Mouse (Mus musculus) G1E (cell line): ENCODE measurements around the gene Nlrp10. TPM values are rescaled to one million over a fixed set of nuclear protein-coding genes. Genes with fewer than 3 reads are reported as not detected.

Source experiments
- ATAC-seq: 2 replicates; pipeline ENCODE4 v1.8.0; 2016; ENCODE audit warnings: mild to moderate bottlenecking; ENCODE audit not compliant: insufficient number of reproducible peaks, poor library complexity, low FRiP score, severe bottlenecking; ENCODE audit errors: extremely low read depth
- DNase-seq: peaks from one replicate; pipeline ENCODE4 v3.0.0; 2012; ENCODE audit warnings: low spot score
- H3K27me3 ChIP-seq: 2 replicates; pipeline ENCODE4 v1.6.1; 2012; ENCODE audit warnings: mild to moderate bottlenecking, low read length, inconsistent platforms; ENCODE audit not compliant: insufficient read depth
- H3K36me3 ChIP-seq: replicated peaks from 2 replicates; pipeline ENCODE3; 2012; ENCODE audit warnings: mild to moderate bottlenecking, inconsistent platforms
- H3K4me1 ChIP-seq: 2 replicates; pipeline ENCODE4 v1.6.1; 2012; ENCODE audit warnings: low read depth, low read length, inconsistent platforms, mixed read lengths; ENCODE audit not compliant: insufficient read depth
- H3K4me3 ChIP-seq: 2 replicates; pipeline ENCODE4 v1.5.1; 2012; ENCODE audit warnings: low read depth, mild to moderate bottlenecking, inconsistent platforms, low read length, moderate library complexity, mixed read lengths
- H3K9me3 ChIP-seq: replicated peaks from 2 replicates; pipeline ENCODE4 v1.6.1; 2012; ENCODE audit warnings: inconsistent platforms
- CTCF ChIP-seq: IDR thresholded peaks from 2 replicates; pipeline ENCODE4 v1.5.1; 2012; ENCODE audit warnings: low read depth, low read length, inconsistent platforms, mixed read lengths
- GATA1 ChIP-seq: IDR thresholded peaks from 2 replicates; pipeline ENCODE4 v1.6.1; 2012; ENCODE audit warnings: borderline replicate concordance, low read length, inconsistent platforms, mixed read lengths
- GATA2 ChIP-seq: IDR thresholded peaks from 2 replicates; pipeline ENCODE4 v1.6.1; 2012; ENCODE audit warnings: low read depth, low read length, inconsistent platforms, borderline replicate concordance
- POLR2AphosphoS5 ChIP-seq: IDR thresholded peaks from 2 replicates; pipeline ENCODE4 v1.6.1; 2012; ENCODE audit warnings: low read depth, low read length, inconsistent platforms; ENCODE audit not compliant: insufficient replicate concordance
- TAL1 ChIP-seq: conservative IDR thresholded peaks from 2 replicates; pipeline ENCODE4 v1.6.1; 2012; ENCODE audit warnings: low read depth, low read length, inconsistent platforms, mixed read lengths
- polyA plus RNA-seq: library from polyadenylated mRNA; stranded (reverse); fragments of >175 nt; gene quantifications from 2 replicates; pipeline ENCODE4 v1.2.3, GENCODE M21; 2012
- total RNA-seq, 2 experiments: library from RNA; stranded (forward) in 1 of 2; stranded (reverse) in 1 of 2; fragments of 200-1000 nt in 1 of 2; fragments of >200 nt in 1 of 2; fragmentation: Nextera tagmentation in 1 of 2; gene quantifications; 2 replicates each; pipeline ENCODE4 v1.2.3; 2014 to 2017

Gene Nlrp10
- total and polyA plus RNA-seq, 3 experiments: 0.52 to 8.2 (median 5.3) TPM

DNA sequence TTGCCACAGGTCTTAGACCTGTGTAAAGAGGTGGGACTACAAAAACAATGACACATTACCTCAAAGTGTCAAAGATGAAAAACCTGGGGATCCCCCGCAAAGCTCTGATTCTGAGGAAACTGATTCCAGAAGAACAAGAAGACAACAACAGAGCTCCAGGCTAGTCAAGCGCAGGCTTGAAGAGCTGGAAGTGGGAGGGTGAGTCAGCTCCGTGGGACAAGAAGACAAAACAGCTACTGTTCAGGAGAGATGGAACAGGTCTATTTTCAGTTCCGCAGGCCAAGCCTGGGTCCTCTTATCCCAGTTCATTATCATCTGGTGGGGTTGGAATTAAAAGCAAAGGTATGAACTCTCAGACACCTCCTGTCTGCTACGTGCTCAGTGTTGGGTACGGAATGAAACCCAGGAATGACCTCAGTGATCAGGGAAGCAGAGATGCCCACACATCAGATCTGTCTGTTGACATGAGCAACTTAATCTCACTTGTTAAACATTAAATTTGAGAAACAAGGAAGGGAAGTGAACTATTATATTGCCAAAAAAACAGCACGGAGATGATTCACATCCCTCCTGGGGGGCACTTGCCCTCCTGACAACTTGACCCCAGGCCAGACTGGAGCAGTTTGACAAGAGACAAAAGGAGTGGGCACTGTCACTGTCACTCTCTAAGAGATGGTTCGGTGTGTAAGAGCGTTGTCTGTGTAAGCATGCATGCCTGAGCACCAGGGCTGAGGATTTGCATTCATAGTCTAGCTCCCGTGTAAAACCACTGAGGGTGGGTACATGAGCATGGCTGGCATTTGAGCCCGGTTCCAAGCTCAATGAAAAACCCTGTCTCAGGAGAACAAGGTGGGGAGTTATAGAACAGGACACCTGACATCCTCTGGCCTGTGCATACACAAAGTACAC lies 1.4 kb downstream of the Nlrp10 start:
- 0 out of 2 replicates have a peak, but pooled peaks cover 9% of the 10 kb centered on the region for H3K27me3 ChIP-seq
- DNase-seq (no peak), ATAC-seq (no peak)
- peaks cover 34% of the 10 kb centered on the region for H3K4me1 ChIP-seq
- no peaks in the 10 kb centered on the region for H3K9me3 ChIP-seq
- peaks cover 11% of the 10 kb centered on the region for H3K36me3 ChIP-seq
- TF ChIP-seq CTCF (no peak), GATA2 (no peak), GATA1 (no peak), TAL1 (no peak), POLR2AphosphoS5 (no peak)
- H3K4me3 ChIP-seq: no peak overlapping the region

- DNase-seq: no peak
- no peak for ATAC-seq
- H3K4me1 ChIP-seq: peaks cover 34% of the 10 kb centered on the region
- no peak for TF ChIP-seq POLR2AphosphoS5
- TF ChIP-seq TAL1: no peak
- TF ChIP-seq GATA2: no peak
- no peak for TF ChIP-seq GATA1
- TF ChIP-seq CTCF: no peak
- peaks cover 11% of the 10 kb centered on the region for H3K36me3 ChIP-seq
- H3K27me3 ChIP-seq: peaks cover 11% of the 10 kb centered on the region; the same call in 1 of the 2 replicates
- H3K4me3 ChIP-seq: no peak overlapping the region
- no peaks in the 10 kb centered on the region for H3K9me3 ChIP-seq
These were observed 2.9 kb downstream of the Nlrp10 start for GRCm38 (mm10) chr7:108927043-108927442.

- no peaks in the 10 kb centered on the region for H3K27me3 ChIP-seq
- H3K4me1 ChIP-seq: no peaks in the 10 kb centered on the region
- ATAC-seq: no peak
- TF ChIP-seq CTCF: no peak
- no peak for TF ChIP-seq TAL1
- no peak for TF ChIP-seq GATA2
- TF ChIP-seq GATA1: no peak
- TF ChIP-seq POLR2AphosphoS5: no peak
- H3K36me3 ChIP-seq: no peaks in the 10 kb centered on the region
- no peaks in the 10 kb centered on the region for H3K9me3 ChIP-seq
- H3K4me3 ChIP-seq: no peak overlapping the region
- DNase-seq: no peak
These were observed 26.0 kb downstream of the Nlrp10 start for GRCm38 (mm10) chr7:108903969-108904368.

GRCm38 (mm10) chr7:108894320-108894719 lies 35.7 kb downstream of the Nlrp10 start, which contains the start of gene Olfr519:
TSS of gene Olfr519 (minus strand) at chr7:108894420.
- no peaks in the 10 kb centered on the region for H3K9me3 ChIP-seq
- H3K27me3 ChIP-seq: no peaks in the 10 kb centered on the region
- no peaks in the 10 kb centered on the region for H3K4me1 ChIP-seq
- no peak for ATAC-seq
- TF ChIP-seq TAL1: no peak
- H3K4me3 ChIP-seq: no peak within 1 kb of the TSS
- no peaks in the 10 kb centered on the region for H3K36me3 ChIP-seq
- DNase-seq: no peak

- ATAC-seq: no peak
- no peak for TF ChIP-seq CTCF
- no peak for TF ChIP-seq GATA1
- no peak for TF ChIP-seq POLR2AphosphoS5
- no peak for TF ChIP-seq GATA2
- TF ChIP-seq TAL1: no peak
- no peak within 1 kb of the TSS for H3K4me3 ChIP-seq
- no peaks in the 10 kb centered on the region for H3K36me3 ChIP-seq
- 0 out of 2 replicates have a peak, but pooled peaks cover 3% of the 10 kb centered on the region for H3K27me3 ChIP-seq
- no peaks in the 10 kb centered on the region for H3K9me3 ChIP-seq
- no peak for DNase-seq
- H3K4me1 ChIP-seq: no peaks in the 10 kb centered on the region
These were observed 45.1 kb downstream of the Nlrp10 start, which contains the start of gene Olfr518 for GRCm38 (mm10) chr7:108884906-108885305. TSS of gene Olfr518 (minus strand) at chr7:108885006.

- DNase-seq (no peak), ATAC-seq (no peak)
- TF ChIP-seq TAL1: no peak
- no peak for TF ChIP-seq CTCF
- no peak for TF ChIP-seq GATA2
- no peak for TF ChIP-seq GATA1
- no peak for TF ChIP-seq POLR2AphosphoS5
- H3K27me3 ChIP-seq: no peaks in the 10 kb centered on the region
- no peaks in the 10 kb centered on the region for H3K4me1 ChIP-seq
- H3K36me3 ChIP-seq: no peaks in the 10 kb centered on the region
- no peaks in the 10 kb centered on the region for H3K9me3 ChIP-seq
- H3K4me3 ChIP-seq: no peak within 1 kb of the TSS
These were observed 57.7 kb downstream of the Nlrp10 start, which contains the start of gene Olfr517 for GRCm38 (mm10) chr7:108872279-108872678. TSS of gene Olfr517 (minus strand) at chr7:108872379.

Other genes starting within 250 kb of the Nlrp10 start
- not detected in 2 replicates for gene Olfr512, start 216.9 kb downstream of the Nlrp10 start, total RNA-seq (2014; fragmentation: Nextera tagmentation)
- 0.33 TPM in 1 of 2 replicates, not detected in the other for gene Olfr512, start 216.9 kb downstream of the Nlrp10 start, total RNA-seq (2017)
- not detected in 2 replicates for gene Olfr512, start 216.9 kb downstream of the Nlrp10 start, polyA plus RNA-seq
- not detected in 2 replicates for gene Olfr513, start 179.2 kb downstream of the Nlrp10 start, total RNA-seq (2014; fragmentation: Nextera tagmentation)
- gene Olfr513, start 179.2 kb downstream of the Nlrp10 start, total RNA-seq (2017): not detected in 2 replicates
- gene Olfr513, start 179.2 kb downstream of the Nlrp10 start, polyA plus RNA-seq: not detected in 2 replicates
- not detected in 2 replicates for gene Olfr514, start 104.2 kb downstream of the Nlrp10 start, total RNA-seq (2014; fragmentation: Nextera tagmentation)
- not detected in 2 replicates for gene Olfr514, start 104.2 kb downstream of the Nlrp10 start, total RNA-seq (2017)
- not detected in 2 replicates for gene Olfr514, start 104.2 kb downstream of the Nlrp10 start, polyA plus RNA-seq
- not detected in 2 replicates for gene Olfr516, start 79.6 kb downstream of the Nlrp10 start, total RNA-seq (2014; fragmentation: Nextera tagmentation)
- gene Olfr516, start 79.6 kb downstream of the Nlrp10 start, total RNA-seq (2017): 0.05 and 0.12 TPM in 2 replicates
- gene Olfr516, start 79.6 kb downstream of the Nlrp10 start, polyA plus RNA-seq: not detected in 2 replicates
- not detected in 2 replicates for gene Olfr517, start 57.8 kb downstream of the Nlrp10 start, total RNA-seq (2014; fragmentation: Nextera tagmentation)
- 0.05 TPM in 1 of 2 replicates, not detected in the other for gene Olfr517, start 57.8 kb downstream of the Nlrp10 start, total RNA-seq (2017)
- not detected in 2 replicates for gene Olfr517, start 57.8 kb downstream of the Nlrp10 start, polyA plus RNA-seq
- not detected in 2 replicates for gene Olfr518, start 45.2 kb downstream of the Nlrp10 start, total RNA-seq (2014; fragmentation: Nextera tagmentation)
- 0.16 TPM in 1 of 2 replicates, not detected in the other for gene Olfr518, start 45.2 kb downstream of the Nlrp10 start, total RNA-seq (2017)
- not detected in 2 replicates for gene Olfr518, start 45.2 kb downstream of the Nlrp10 start, polyA plus RNA-seq
- gene Olfr519, start 35.8 kb downstream of the Nlrp10 start, total RNA-seq (2014; fragmentation: Nextera tagmentation): not detected in 2 replicates
- not detected in 2 replicates for gene Olfr519, start 35.8 kb downstream of the Nlrp10 start, total RNA-seq (2017)
- gene Olfr519, start 35.8 kb downstream of the Nlrp10 start, polyA plus RNA-seq: not detected in 2 replicates
- 206 and 223 TPM in 2 replicates for gene Eif3f, start 4.2 kb upstream of the Nlrp10 start, total RNA-seq (2014; fragmentation: Nextera tagmentation)
- gene Eif3f, start 4.2 kb upstream of the Nlrp10 start, total RNA-seq (2017): 111 and 137 TPM in 2 replicates
- 677 and 1,007 TPM in 2 replicates for gene Eif3f, start 4.2 kb upstream of the Nlrp10 start, polyA plus RNA-seq
- 0.75 TPM in 1 of 2 replicates, not detected in the other for gene Tub, start 20.2 kb upstream of the Nlrp10 start, total RNA-seq (2014; fragmentation: Nextera tagmentation)
- 0.06 and 0.16 TPM in 2 replicates for gene Tub, start 20.2 kb upstream of the Nlrp10 start, total RNA-seq (2017)
- gene Tub, start 20.2 kb upstream of the Nlrp10 start, polyA plus RNA-seq: not detected in 2 replicates
- gene Ric3, start 153.2 kb upstream of the Nlrp10 start, total RNA-seq (2014; fragmentation: Nextera tagmentation): 0.68 TPM in 1 of 2 replicates, not detected in the other
- gene Ric3, start 153.2 kb upstream of the Nlrp10 start, total RNA-seq (2017): 0.06 and 0.27 TPM in 2 replicates
- not detected in 2 replicates for gene Ric3, start 153.2 kb upstream of the Nlrp10 start, polyA plus RNA-seq
- not detected in 2 replicates for gene Lmo1, start 245.0 kb upstream of the Nlrp10 start, total RNA-seq (2014; fragmentation: Nextera tagmentation)
- gene Lmo1, start 245.0 kb upstream of the Nlrp10 start, total RNA-seq (2017): 0.12 TPM in 1 of 2 replicates, not detected in the other
- not detected in 2 replicates for gene Lmo1, start 245.0 kb upstream of the Nlrp10 start, polyA plus RNA-seq